Comparison of ENCODE assay signal across 25 mouse cellular contexts in the genomic region with DNA sequence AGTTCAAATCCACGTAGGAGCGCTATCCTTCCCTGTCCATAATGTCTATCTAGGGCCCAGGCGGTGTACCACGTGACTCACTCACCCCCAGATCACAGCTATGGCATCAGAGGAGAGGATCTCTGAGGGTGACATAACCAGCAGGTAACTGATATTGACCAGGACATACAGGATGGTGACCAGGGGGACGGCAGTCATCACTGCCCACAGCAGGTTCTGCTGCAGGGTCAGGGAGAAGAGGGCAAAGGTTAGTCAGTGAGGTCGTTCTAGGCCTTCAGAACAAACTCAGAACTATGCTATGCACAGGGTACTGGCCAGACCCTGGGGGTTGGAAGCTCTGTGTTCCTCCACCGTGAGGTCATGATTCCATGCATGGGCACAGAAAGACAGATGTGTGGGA. TPM values are rescaled to one million over a fixed set of nuclear protein-coding genes. Genes with fewer than 3 reads are reported as not detected.
DNase-seq lines count a peak whose midpoint lies in the region; ATAC-seq lines count a peak whose summit lies in the region.
"Had no signal": no experiment of that assay in that cellular context is flagged by ENCODE, and none has a peak within 500 bp of the region (broad histone marks: within the 10 kb centered on the region; RNA-seq: fewer than 3 reads in every experiment).

No protein-coding gene starts in this region.

- H3K4me3 ChIP-seq in heart, embryonic 10.5 days: no peak overlapping the region
- no peak overlapping the region for H3K4me3 ChIP-seq in hindbrain, embryonic 16.5 days (ENCODE audit: low read length)
- H3K4me3 ChIP-seq in hindbrain, embryonic 12.5 days: no peak overlapping the region
- no peak overlapping the region for H3K4me3 ChIP-seq in liver, embryonic 16.5 days (ENCODE audit: low read depth, low read length)
- H3K4me3 ChIP-seq: embryonic facial prominence, embryonic 12.5 days; embryonic facial prominence, embryonic 15.5 days; gastrocnemius, adult 2 months; heart, embryonic 15.5 days; hindbrain, embryonic 13.5 days had no signal

- no peak overlapping the region for H3K9ac ChIP-seq in hindbrain, embryonic 16.5 days (ENCODE audit: low read depth, low read length)
- no peak overlapping the region for H3K9ac ChIP-seq in hindbrain, embryonic 12.5 days
- H3K9ac ChIP-seq in liver, embryonic 16.5 days (ENCODE audit: low read depth, low read length): no peak overlapping the region
- H3K9ac ChIP-seq: embryonic facial prominence, embryonic 12.5 days; embryonic facial prominence, embryonic 15.5 days; forebrain, postnatal 0 days; heart, embryonic 15.5 days; hindbrain, embryonic 13.5 days had no signal

- no peaks in the 10 kb centered on the region for H3K36me3 ChIP-seq in heart, embryonic 10.5 days
- no peaks in the 10 kb centered on the region for H3K36me3 ChIP-seq in hindbrain, embryonic 16.5 days (ENCODE audit: control insufficient read depth, insufficient read depth, low read length)
- no peaks in the 10 kb centered on the region for H3K36me3 ChIP-seq in hindbrain, embryonic 12.5 days
- no peaks in the 10 kb centered on the region for H3K36me3 ChIP-seq in liver, embryonic 16.5 days (ENCODE audit: control insufficient read depth, insufficient read depth)
- H3K36me3 ChIP-seq: embryonic facial prominence, embryonic 12.5 days; embryonic facial prominence, embryonic 15.5 days; G1E; heart, embryonic 15.5 days; hindbrain, embryonic 13.5 days had no signal

- DNase-seq in heart, embryonic 10.5 days (ENCODE audit: low spot score): peak; percentile 61
- no peak for DNase-seq in heart, postnatal 4 days
- DNase-seq in liver: no peak
- DNase-seq in right cerebral cortex, adult 2 months (ENCODE audit: low spot score in 2 of 2): no peak
- DNase-seq: adrenal gland, adult 2 months; adrenal gland, postnatal 14 days; B cell, adult 2 months; cerebellum, adult 11 months; cerebellum, adult 2 months; cerebellum, adult 9-11 months; cerebellum, postnatal 25 days; forebrain, postnatal 0 days; gastrocnemius, adult 2 months; gastrocnemius, postnatal 14 days had no signal

- H3K4me2 ChIP-seq in hindbrain, embryonic 16.5 days (ENCODE audit: low read length): no peak overlapping the region
- H3K4me2 ChIP-seq in hindbrain, embryonic 12.5 days (replicated peaks): no peak overlapping the region
- H3K4me2 ChIP-seq in liver, embryonic 16.5 days (ENCODE audit: low read depth, low read length): no peak overlapping the region
- H3K4me2 ChIP-seq: embryonic facial prominence, embryonic 12.5 days; embryonic facial prominence, embryonic 15.5 days; heart, embryonic 11.5 days; heart, embryonic 15.5 days; hindbrain, embryonic 13.5 days had no signal

- H3K27me3 ChIP-seq in heart, embryonic 10.5 days (ENCODE audit: insufficient read depth, poor library complexity, severe bottlenecking): no peaks in the 10 kb centered on the region
- no peaks in the 10 kb centered on the region for H3K27me3 ChIP-seq in hindbrain, embryonic 16.5 days (replicated peaks; ENCODE audit: control insufficient read depth, insufficient read depth, low read length)
- H3K27me3 ChIP-seq in hindbrain, embryonic 12.5 days: no peaks in the 10 kb centered on the region
- no peaks in the 10 kb centered on the region for H3K27me3 ChIP-seq in liver, embryonic 16.5 days (ENCODE audit: control insufficient read depth, insufficient read depth, low read depth, low read length)
- H3K27me3 ChIP-seq: CH12.LX; embryonic facial prominence, embryonic 12.5 days; embryonic facial prominence, embryonic 15.5 days; heart, embryonic 15.5 days; hindbrain, embryonic 13.5 days had no signal

- no peaks in the 10 kb centered on the region for H3K9me3 ChIP-seq in heart, embryonic 10.5 days
- H3K9me3 ChIP-seq in hindbrain, embryonic 16.5 days (ENCODE audit: control insufficient read depth, low read length): no peaks in the 10 kb centered on the region
- no peaks in the 10 kb centered on the region for H3K9me3 ChIP-seq in hindbrain, embryonic 12.5 days (replicated peaks)
- no peaks in the 10 kb centered on the region for H3K9me3 ChIP-seq in liver, embryonic 16.5 days (replicated peaks; ENCODE audit: control insufficient read depth, low read length)
- H3K9me3 ChIP-seq: embryonic facial prominence, embryonic 12.5 days; embryonic facial prominence, embryonic 15.5 days; G1E; heart, embryonic 15.5 days; hindbrain, embryonic 13.5 days had no signal

- 0 out of 2 replicates have a peak, but pooled peaks have one; percentile 4 for ATAC-seq in hindbrain, embryonic 16.5 days
- no peak for ATAC-seq in hindbrain, embryonic 12.5 days (ENCODE audit: low FRiP score)
- ATAC-seq in liver, embryonic 16.5 days (ENCODE audit: low read depth): peak; percentile 30; the same call in 1 of the 2 replicates
- ATAC-seq: forebrain, embryonic 14.5 days had no signal

- no peak overlapping the region for H3K27ac ChIP-seq in heart, embryonic 10.5 days
- H3K27ac ChIP-seq in hindbrain, embryonic 16.5 days (ENCODE audit: low read depth, low read length): no peak overlapping the region
- no peak overlapping the region for H3K27ac ChIP-seq in hindbrain, embryonic 12.5 days
- no peak overlapping the region for H3K27ac ChIP-seq in liver, embryonic 16.5 days (ENCODE audit: low read length)
- H3K27ac ChIP-seq: embryonic facial prominence, embryonic 12.5 days; embryonic facial prominence, embryonic 15.5 days; gastrocnemius, adult 2 months; heart, embryonic 15.5 days; hindbrain, embryonic 13.5 days had no signal

- WGBS in heart, embryonic 10.5 days: 78% methylated on average over 7 of the region's 7 CpGs
- 92% methylated on average over 7 of the region's 7 CpGs for WGBS in hindbrain, embryonic 16.5 days
- 86% methylated on average over 7 of the region's 7 CpGs for WGBS in hindbrain, embryonic 12.5 days
- 55% methylated on average over 7 of the region's 7 CpGs for WGBS in liver, embryonic 16.5 days (ENCODE audit: insufficient replicate concordance)

- no peaks in the 10 kb centered on the region for H3K4me1 ChIP-seq in heart, embryonic 10.5 days
- no peaks in the 10 kb centered on the region for H3K4me1 ChIP-seq in hindbrain, embryonic 16.5 days (ENCODE audit: control insufficient read depth, insufficient read depth, low read depth, low read length)
- H3K4me1 ChIP-seq in hindbrain, embryonic 12.5 days: no peaks in the 10 kb centered on the region
- H3K4me1 ChIP-seq in liver, embryonic 16.5 days (ENCODE audit: control insufficient read depth, low read depth, low read length): no peaks in the 10 kb centered on the region; the same call in 1 of the 2 replicates
- H3K4me1 ChIP-seq: embryonic facial prominence, embryonic 12.5 days; embryonic facial prominence, embryonic 15.5 days; heart, embryonic 15.5 days; hindbrain, embryonic 13.5 days had no signal

RNA-seq across cellular contexts. Expression of a gene that starts 35.8 kb away (rescaled TPM):
- polyA plus RNA-seq in heart, embryonic 10.5 days (2016; fragmentation: Nextera tagmentation; extraction: Ambion mirVana): 33.7 and 42.1 TPM in 2 replicates
- total RNA-seq in heart, postnatal 4 days (2021): 100 to 1,000 TPM; 124 to 128 TPM
- polyA plus RNA-seq in hindbrain, embryonic 16.5 days (2015; fragmentation: Nextera tagmentation; extraction: Ambion mirVana): 81.3 and 86.9 TPM in 2 replicates
- polyA plus RNA-seq in hindbrain, embryonic 12.5 days (2016; fragmentation: Nextera tagmentation; extraction: Ambion mirVana): 75.4 and 78.3 TPM in 2 replicates
- polyA plus RNA-seq in liver, embryonic 16.5 days (2015; fragmentation: Nextera tagmentation; extraction: Ambion mirVana): 6.1 and 7.1 TPM in 2 replicates
